Mouse (Mus musculus): ENCODE results near the gene Rnf17.

GRCm38 (mm10) chr14:56377745-56378144 lies 24.6 kb upstream of the Rnf17 start:
- no peak for TF ChIP-seq CTCF (IDR thresholded peaks at IDR 0.05; ENCODE audit: low read depth, low read length)
- no peak for TF ChIP-seq TAL1 (conservative IDR thresholded peaks at IDR 0.05; ENCODE audit: low read depth, low read length)
- no peak for TF ChIP-seq POLR2AphosphoS5 (IDR thresholded peaks at IDR 0.05; ENCODE audit: insufficient replicate concordance, low read depth, low read length)
- TF ChIP-seq GATA1 (IDR thresholded peaks at IDR 0.05; ENCODE audit: borderline replicate concordance, low read length) = no peak
- no peak for TF ChIP-seq GATA2 (IDR thresholded peaks at IDR 0.05; ENCODE audit: borderline replicate concordance, low read depth, low read length)
